Mouse (Mus musculus): ENCODE data around the gene Shroom4.

Gene Shroom4

DNA sequence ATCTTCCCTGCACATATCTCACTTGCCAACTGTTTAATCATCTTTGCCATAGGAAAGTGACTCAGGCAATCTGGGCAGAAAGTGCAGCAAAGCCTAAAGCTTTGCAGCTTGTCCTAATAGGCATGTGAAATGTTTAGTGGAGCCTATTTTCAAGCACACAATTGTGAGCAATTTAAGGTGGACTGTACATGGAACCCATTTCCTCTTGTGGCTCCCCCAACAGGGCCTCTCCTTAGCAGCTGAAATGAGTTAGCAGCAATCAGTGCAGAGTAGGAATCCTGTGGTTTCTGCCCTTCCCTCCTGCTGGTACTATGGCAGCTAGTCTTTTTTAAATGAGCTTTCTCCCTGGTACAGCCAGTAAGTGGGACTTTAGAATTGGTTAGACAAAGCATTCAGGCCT, 95.8 kb downstream of the Shroom4 start:
- in situ Hi-C loops (cut with MboI, MseI), result no loop called here

DNA sequence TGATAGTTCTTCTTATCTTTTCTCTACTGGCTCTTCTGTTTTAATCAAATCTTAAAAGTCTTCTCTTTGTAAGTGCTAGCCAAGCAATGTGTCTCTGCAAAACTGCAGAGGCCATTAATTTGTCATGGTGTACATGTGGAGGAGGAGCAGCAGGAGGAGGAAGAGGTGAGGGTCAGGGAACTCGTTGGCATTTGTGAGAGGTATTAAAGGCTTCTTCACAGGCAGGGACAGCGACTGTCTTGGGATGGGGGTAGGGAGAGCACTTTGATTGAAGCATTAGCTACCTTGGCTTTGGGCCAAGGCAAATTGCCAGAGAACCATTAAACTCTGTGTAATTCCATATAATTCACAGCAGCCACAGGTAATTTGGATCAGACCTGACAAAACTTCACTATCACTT, 96.7 kb downstream of the Shroom4 start:
- in situ Hi-C loops (cut with MboI, MseI), result no loop called here

DNA sequence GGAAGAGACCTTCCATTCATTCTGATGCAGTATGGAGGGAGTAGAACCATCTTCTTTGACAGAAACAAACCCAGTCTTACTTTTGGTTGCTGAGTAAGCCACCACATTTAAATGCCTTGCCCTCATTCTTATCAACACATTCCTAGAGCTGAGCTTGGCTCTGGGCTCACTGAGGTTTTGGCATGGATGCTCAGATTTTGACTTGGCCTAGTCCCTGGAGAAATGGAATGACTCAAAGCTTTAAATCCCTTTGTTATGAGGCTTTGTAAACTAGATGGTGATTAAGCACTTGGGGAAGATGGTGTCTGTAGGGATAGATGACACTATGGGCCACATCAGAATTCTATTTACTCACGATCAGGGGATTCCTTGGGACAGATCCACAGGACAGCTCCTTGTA, 102.2 kb downstream of the Shroom4 start:
- in situ Hi-C loops (cut with MboI, MseI), result no loop called here

DNA sequence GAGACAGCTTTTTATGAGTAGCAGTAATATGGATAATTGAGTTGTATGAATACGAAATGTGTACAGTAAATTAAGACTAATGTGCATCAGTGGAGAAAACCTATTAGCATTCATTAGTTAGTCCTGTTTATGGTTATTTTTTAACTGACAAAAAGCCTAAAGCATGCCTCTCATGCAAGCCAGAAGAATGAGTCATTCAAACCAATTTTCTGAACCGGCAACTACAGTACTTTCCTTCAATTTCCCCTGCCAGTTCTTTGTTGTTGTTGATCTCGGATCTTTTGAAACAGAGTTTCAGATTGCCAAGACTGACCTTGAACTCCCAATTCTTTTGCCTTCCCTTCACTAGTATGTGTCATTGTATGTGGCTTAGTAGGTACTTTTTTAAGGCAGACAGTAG, 117.6 kb downstream of the Shroom4 start:
- in situ Hi-C loops (cut with MboI, MseI), result no loop called here

DNA sequence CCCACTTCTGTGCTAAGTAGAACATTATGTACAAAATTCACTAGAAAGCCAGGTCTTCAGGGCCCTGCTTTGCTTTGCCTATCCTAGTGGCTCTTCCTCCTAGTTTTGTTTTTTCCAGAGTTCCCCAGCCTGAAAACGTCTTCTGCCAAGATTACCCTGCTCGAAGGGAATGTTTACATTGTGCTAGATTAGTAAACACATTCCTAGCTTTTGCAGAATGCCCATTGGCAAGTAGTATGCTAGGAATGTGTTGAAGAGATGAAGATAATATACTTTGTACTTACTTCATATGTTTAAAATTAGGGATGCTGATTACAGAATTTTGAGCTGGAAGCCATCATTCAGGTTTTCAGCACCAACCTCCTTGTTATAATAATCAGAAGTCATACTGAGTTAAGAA, 118.8 kb downstream of the Shroom4 start:
- in situ Hi-C loops (cut with MboI, MseI), result no loop called here

DNA sequence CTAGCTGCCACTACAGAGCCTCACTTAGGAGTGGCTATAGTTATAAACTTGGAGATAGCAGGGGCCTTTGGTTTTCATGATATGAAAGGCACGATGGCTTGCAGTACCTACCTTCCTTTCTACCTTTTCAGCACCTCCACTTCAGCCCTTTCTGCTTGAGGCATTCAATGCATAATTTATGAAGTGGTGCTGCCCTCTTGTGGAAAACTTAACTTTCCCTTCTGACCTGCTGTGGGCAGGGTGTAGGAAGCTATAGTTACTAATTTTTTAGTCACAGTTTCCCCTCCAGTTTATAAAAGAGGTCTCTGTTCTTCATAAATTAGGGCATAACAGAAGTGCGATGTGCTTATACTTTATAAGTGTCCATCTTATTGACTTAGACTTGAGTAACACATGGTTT, 123.3 kb downstream of the Shroom4 start:
- in situ Hi-C loops (cut with MboI, MseI), result no loop called here

DNA sequence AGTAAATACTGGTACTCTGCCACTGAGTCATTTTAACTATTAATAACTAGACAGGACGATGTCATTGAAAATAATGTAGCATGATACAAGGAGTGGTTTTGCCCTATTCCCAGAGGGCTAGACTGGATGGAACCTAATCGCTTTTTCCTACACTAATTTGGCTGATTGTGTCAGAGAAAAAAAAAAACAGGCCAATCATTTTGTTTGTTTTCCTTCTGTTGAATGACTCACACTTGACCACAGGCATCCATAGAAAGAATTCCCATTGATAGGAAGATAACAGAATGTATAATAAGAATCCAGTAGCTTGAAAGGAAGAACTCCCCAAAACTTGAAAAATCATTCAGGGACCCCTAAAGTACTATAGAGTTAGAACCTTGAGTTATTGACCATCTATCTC, 137.0 kb downstream of the Shroom4 start:
- in situ Hi-C loops (cut with MboI, MseI), result no loop called here

DNA sequence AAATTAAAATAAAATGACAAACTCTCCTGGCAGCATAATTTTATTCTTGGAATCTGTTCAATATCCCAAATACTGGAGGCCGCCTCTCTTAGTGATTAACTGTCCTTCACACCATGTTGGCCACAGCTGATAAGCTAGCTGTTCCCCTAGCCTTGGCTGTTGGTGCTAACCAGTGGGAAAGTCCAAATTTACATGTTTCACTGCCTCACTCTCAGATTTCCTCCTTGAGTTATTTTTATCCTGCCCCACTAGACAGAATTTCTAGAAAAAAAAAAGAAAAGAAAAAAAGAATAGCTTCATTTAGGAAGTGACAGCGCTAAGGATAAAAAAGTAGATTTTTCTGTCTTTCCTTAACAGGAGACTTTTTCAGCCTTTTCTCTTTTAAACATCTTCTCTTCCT, 138.0 kb downstream of the Shroom4 start:
- in situ Hi-C loops (cut with MboI, MseI), result no loop called here

DNA sequence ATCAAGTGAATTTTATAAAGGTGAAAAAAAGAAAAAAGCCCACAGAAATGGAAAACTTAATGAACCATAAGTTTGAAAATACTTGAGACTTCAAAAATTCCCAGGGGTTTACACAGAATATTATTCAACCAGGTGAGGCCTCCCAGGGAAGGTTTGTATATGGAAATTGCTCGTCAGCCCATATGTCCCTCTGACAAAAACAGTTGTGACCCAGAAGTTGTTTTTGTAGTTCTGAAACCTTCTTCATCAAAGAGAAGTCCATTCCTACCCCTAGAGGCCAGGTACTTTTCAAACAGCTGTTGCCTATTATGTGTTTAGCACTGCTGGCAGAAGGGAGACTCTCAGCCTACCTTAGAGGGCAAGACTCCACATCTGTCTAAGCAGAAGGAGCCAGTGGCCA, 165.4 kb downstream of the Shroom4 start:
- in situ Hi-C loops (cut with MboI, MseI), result no loop called here

DNA sequence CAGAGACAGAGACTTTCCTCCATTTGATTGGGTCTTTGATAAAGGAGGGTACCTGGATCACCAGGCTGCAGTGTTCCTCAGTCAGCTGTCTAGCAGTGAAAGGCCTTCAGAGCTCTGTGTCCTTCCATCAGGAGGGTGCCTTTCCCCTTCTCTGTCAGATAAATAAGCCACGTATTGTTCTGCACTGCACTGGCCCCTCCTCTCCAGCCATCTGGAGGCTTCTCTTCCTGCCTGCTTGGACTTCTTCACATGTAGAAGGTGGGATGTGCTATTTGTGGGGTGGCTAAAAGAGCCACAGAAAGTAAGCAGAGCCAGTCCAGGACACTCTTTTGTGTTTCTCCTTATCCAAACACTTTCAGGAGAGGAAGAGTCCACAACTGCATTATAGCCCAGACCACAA, 174.9 kb downstream of the Shroom4 start:
- in situ Hi-C loops (cut with MboI, MseI), result no loop called here

DNA sequence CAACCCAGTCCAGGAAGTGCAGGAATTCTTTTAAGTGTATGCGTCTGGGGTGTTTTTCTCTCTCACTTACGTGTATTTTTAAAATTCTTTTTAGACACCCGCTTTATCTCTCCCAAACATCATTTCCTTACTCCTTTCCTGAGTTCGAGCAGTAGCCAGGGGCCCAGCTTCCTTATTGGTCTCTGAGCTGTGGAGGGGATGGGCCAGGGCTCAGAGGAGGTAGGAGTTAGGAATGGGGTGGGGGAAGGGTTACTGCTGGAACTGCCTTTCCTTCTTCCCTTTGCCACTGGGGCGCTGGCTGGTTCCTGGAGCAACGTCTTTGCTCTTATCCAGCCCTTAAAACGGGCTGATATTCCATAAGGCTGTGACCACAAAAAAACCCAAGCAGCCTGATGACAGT, 177.3 kb downstream of the Shroom4 start:
- in situ Hi-C loops (cut with MboI, MseI), result no loop called here

DNA sequence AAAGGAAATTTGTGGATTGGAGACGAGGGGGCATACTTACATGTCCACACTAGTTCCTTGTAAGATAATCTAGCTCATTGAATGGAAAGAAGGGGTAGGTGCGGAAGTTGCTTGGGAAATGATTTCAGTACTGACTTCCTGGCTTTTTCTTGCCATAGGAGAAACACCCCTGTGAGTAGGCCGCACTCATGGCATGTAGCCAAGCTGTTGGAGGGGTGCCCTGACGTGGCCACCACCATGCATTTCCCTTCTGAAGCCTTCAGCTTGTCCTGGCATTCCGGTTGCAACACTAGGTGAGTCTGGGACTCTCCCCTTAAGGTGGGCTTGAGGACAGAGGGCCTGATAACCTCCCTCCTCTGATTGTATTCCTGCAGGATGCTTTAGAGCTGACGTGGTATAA, 181.0 kb downstream of the Shroom4 start:
- in situ Hi-C loops (cut with MboI, MseI), result no loop called here

DNA sequence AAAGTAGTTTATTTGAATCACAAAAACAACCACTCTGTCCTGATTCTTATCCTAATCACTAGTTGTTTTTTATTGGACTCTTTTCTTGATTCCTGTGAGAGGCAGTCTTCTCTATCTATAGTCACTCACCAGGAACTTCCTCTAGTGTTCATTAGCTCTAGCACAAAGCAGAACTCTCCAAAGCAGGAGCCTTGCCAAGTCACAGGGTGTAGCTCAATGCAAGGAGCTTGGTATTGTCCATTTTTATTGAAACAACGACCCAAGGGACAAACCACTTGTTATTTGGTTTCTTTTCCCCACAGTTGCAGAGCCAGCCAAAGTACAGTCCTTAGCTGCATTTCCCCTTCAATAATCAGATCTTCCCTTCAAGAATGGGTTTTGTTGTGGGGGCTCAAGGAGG, 181.5 kb downstream of the Shroom4 start:
- in situ Hi-C loops (cut with MboI, MseI), result no loop called here

DNA sequence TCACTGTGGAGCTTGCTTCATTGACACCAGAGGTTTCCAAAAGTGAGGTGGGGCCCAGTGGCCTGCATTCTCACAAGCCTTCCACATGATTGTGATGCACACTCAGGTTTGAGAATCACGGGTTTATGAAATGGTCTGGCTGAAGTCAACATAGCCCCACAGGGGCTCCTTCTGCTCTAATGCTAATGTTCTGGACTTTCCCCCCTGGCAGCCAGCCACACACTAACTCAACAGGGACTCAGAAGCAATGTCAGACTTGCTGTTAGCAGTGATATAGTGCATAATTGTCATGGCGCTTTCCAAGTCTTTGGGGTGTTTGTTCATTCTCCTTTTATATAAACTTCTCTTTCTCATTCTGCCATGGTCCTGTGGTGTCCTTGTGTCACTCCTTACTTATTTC, 183.0 kb downstream of the Shroom4 start:
- in situ Hi-C loops (cut with MboI, MseI), result no loop called here

DNA sequence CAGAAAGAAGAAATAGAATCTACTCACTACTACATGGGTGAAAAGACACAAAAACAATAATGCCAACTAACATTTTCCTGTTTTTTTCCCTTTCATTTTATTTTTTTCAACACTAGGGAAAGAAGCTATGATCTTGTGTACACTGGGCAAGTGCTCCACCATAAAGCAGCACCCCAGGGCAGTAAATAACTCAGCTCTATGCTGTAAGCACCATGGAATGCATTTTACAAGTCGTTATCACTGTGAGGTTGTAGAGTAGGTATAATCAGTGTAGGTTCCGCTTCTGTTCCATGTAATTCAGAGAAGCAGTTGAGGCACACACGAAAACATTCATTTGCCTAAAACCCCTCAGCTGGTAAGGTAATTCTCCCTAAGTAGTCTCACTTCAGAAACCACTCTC, 194.5 kb downstream of the Shroom4 start:
- in situ Hi-C loops (cut with MboI, MseI), result no loop called here

DNA sequence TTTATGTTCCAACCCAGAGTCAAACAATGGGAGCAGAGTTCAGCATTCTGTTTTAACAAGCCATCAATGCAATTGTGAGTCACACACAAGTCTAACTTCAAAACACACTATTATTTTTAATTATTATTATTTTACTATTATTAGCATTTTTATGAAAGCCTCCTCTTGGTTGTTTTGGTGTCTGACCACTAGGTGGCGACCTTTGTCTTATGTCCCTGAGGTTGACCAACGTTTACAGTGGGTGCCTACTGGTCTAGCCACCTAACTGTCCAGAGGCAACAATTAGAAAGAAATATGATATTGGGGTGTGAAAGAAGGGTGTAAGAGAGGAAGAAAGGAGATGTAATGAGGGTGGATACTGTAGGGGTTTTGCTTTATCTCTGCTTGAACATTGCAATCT, 254.4 kb downstream of the Shroom4 start:
- in situ Hi-C loops (cut with MboI, MseI), result no loop called here

DNA sequence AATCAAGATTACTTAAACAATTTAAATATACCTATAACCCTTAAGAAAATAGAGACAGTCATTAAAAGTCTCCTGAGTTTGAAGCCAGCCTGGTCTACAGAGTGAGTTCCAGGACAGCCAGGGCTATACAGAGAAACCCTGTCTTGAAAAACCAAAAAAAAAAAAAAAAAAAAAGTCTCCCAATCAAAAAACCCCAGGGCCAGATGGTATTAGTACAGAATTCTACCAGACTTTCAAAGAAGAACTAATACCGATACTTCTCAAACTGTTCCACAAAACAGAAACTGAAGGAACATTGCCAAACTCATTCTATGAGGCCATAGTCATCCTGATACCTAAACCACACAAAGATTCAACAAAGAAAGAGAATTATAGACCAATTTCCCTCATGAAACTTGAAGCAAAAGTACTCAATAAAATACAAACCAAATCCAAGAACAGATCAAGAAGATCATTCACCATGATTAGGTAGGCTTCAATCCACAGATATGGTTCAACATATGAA, 259.2 kb downstream of the Shroom4 start:
- in situ Hi-C loops (cut with MboI, MseI), result no loop called here
